Mouse (Mus musculus) telencephalon, adult 2 months (tissue): ENCODE data around the gene Rapgef2.
"Not testable (repeated sequence)": the region's sequence is repeated elsewhere in the genome, so short reads cannot be mapped to it uniquely, and the experiment has no call there.

Experiments used
- DNase-seq: peaks from one replicate; pipeline ENCODE4 v3.0.0-alpha.2; 2011; ENCODE audit warnings: low read depth, low spot score

The Rapgef2 gene

DNA sequence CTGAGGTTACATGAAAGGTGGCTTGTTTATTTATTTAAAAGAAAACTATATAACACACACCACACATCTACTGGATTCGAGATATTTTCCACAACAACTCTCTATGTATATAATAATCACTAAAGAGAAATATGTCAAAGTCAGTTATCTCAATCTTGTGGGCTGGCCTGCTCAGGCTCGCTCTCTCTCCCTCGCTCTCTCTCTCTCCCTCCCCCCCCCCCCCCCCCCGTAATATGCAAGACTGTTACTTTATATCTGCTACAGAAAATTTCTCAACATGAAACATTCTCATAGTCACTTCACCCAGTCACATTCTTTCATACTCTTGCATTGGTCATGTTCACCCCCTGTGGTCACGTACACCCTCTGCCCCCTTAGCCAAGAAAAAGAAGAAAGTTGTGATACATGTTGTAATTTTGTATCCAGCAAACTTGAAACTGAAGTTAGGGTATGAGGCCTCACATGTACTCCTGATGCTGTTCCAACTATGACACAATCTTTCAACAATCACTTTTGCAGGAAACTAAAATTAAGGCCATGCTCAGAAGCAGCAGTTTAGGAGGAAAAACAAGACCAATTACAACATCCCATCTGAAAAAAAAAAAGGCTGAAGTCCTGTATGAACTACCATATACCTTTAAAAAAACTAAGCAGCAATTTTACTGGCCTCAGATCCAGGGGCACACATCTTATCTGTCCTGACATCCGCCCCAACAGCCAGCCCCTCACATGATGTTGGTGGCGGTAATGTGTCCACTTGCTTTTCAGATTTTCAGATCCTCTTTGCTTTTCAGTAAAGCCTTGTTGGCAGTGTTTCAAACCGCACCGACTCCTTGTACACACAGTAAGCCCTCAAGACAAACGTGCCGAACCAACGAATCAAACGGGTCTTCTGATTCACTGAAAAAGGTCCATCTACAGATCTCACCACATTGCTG is 52.6 kb downstream of the Rapgef2 start:
- no peak for DNase-seq

DNA sequence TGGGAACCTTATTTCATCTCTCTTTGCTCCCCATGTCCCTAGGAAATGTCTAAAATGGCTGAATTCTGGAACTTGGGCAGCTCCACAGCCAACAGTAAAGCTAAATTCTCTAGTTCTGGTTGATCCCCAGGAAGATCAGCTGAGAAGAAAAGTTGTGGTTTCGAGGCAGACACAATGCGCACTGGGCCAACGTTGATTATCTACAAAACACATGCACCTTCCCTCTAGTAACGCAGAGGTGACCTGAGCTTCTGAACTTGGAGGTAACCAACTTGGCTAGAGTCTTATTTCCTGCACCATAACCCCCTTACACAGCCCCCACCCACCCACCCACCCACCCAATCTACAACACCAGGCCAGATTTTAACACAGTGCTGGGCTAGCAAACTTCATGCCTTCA is 55.6 kb downstream of the Rapgef2 start:
- DNase-seq, result no peak

DNA sequence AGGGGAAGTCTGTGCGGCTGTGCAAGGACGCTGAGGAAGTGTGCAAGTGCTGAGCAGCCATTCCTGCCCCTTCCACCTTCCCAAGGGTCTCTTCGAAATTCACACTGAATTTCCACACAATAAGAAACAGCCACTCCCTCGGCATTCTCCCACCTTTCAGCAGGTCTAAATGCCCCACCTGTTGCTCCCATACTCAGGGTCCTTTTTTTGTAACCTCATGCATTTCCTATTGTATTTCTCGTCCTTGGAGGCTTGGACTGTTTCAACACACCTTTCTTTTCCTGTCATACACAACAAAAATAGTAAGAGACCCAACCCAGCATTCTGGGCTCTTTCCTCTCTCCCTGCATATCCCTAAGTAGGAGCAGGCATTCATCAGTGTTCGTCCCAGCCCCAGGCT is 56.8 kb downstream of the Rapgef2 start:
- no peak for DNase-seq

DNA sequence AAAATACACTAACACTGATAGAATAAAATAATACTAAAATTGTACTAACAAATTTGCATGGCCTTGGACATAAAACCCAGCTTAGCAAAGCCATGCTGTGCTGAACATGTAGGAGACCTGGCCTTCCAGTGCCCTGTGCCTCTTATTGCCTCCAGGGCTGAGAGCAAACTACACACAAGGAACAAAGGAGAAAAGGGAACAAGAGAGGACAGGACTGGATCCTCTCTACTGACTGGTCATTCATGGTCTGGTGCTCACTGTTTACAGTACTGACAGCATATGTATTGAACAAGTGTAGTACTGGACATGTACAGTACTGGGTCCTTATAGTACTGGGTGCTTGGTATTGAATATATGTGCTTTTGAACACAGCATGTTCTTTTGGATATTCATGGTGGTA is 58.0 kb downstream of the Rapgef2 start:
- DNase-seq, result no peak

DNA sequence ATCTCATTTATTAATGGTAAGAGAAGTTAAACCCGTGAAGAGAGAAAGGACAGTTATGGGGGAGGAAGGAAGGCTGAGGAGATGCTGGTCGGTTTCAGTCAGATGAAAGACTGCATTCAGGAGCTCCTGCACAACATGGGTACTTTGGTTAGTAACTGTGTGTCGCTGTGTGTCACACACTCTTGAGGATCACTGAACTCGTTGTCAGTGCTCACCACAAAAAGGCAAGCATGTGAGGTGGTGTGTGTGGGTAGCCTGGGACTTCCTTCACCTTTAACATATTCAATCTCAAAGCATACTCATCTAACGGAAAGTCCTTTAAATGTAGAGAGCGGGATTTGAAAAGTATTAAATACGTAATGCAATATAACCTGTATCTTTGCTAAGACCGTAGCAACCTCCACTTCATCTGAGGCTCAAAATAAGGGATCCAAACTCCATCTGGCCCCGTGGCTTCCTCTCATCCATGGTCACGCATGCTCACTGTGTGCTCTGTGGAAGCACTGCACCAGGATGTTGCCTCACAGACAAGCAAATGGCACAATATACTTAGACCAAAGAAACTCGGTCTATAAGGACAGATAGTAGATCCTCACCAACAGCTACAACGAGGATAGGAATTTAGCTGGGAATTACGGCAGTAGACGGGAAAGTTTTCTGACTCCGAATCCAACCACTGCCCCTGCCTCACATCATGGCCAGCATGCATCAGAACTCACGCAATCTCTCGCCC is 58.8 kb downstream of the Rapgef2 start:
- DNase-seq, result no peak

DNA sequence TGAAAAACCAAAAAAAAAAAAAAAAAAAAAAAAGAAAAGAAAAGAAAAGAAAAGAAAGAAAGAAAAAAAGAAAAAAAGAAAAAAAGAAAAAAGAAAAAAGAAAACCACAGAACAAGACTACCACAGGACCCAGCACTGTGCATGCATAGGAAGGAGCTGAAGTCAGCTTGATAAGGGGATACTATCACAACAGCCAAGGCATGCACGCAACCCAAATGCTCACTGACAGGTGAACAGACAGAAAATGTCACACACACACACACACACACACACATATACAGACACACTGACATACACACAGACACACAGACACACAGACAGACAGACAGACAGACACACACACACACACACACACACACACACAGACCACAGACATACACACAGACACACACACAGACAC is 59.5 kb downstream of the Rapgef2 start:
- DNase-seq, result not testable (repeated sequence)

DNA sequence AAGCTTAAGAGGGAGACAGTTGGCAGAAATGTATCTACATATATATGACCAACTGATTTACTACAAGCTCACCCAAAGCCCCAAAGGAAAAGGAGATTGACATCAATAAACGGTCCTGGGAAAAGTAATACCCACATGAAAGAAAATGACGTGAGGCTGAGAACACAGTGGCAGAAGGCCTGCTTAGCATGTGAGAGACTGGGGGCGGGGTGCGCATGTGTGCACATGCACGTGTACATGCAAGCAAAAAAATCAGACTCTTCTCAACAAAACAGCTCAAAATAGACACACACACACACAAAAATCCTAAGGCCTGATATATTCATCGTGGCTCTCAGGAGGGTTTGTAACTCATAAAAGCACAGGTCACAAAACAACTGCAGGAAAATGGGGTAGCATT is 60.4 kb downstream of the Rapgef2 start:
- no peak for DNase-seq

DNA sequence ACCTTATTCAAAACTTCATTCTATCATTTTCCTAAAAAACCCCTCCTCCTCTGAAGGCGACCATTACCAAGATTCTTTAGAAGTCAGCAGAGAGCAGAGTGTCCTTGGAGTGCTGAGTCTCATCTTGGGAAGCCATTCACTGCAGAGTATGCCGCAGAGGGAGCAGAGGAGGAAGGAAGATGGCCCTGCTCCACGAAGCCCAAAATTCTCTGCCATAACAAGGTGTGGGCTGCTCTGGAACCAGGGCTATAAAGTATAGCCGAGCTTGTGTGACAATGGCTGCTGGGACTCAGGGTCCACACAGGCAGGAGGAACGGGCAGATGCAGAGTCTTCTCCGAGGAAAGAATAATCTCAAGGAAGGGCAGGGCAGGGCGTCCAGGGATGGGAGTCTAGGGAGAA is 62.0 kb downstream of the Rapgef2 start:
- no peak for DNase-seq

DNA sequence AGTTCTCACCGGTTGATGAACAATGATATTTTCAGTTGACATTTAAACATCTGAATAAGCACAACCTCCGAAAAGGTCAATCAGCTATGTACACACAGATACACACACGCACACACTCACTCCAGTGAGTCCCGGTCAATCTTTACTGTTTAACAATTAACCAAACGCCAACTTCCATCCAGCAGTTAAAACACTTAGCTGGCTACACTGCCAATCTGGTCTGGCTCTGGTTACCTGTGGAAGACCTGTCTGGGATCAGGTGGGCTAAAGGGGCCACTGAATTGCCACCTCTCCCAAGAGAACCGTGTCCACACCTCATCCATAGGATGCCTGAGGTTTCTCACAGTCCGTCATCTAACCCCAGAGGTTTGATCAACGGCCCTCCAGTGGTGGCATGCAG is 63.0 kb downstream of the Rapgef2 start:
- no peak for DNase-seq

DNA sequence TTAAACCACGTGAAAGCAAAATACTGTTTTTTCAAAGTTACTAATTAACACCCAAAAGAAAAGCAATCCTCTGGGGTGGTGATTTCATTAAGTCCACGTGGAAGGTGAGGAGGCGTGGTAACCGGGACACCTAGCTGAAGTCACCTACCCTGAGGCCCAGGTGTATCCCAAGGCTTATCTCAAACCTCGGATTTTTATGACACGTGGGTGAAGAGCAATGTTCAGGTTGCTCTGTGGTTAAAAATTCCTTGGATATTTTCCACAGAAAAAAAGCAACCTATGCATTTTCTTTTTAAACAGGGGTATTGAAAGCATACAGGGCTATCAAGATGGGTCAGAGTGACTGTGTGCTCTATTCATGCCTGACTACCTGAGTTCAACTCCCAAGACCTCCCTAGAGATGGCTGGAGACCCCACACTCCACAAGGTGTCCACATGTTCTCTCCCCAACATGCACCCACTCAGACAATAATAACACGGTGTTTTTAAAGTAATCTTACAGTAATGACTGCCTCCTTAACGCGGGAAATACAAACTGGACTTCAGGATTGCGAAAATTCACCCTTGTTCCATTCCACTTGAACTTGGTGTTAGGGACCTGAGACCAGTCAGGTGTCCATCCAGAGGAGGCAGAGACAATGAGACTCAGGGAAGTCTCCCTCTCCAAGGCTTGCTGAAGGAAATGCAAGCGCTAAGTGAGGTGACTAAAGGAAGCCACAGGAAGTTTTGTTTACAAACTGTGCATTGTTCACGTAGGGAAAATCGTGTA is 63.9 kb downstream of the Rapgef2 start:
- DNase-seq, result no peak

DNA sequence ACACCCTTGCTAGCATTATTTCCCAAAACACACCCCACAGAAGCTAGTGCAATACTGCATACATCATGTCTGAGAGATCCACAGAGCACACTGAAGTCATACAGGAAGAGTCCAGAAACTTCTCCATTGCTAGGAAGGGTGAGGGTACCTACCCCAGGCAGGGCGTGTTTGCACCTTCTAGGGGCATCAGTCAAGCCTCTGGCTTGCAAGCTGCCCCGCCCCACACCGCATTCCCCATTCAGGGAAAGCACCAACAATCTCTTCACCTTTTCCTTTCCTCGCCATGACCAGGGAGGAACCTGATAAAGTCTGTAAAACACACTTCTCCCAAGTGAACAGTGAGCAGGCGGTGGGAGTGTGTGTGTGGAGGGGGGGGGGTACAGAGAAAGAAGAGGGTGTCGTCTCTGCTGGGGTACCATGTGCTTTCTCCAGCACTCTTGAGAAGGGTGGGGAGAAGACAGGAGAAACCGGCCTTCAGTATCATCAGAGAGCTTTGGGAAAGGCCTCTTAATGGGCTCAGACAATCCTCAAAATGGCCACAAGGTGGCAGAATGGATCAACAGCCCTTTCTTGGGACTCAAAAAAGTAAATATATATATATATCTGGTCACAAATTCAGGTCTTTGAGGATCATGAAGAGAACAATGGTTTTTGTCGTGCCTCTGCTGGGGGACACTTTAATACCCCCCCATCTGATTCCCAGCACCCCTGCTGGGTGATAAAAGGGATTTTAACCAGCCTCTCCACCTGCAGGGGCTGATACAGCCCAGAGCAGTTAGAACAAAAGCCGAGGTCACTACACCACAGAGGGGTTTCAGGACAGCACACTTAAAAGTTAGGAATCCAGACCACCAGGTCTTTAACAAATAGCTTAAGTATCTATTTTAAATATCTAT is 64.8 kb downstream of the Rapgef2 start:
- DNase-seq, result no peak

DNA sequence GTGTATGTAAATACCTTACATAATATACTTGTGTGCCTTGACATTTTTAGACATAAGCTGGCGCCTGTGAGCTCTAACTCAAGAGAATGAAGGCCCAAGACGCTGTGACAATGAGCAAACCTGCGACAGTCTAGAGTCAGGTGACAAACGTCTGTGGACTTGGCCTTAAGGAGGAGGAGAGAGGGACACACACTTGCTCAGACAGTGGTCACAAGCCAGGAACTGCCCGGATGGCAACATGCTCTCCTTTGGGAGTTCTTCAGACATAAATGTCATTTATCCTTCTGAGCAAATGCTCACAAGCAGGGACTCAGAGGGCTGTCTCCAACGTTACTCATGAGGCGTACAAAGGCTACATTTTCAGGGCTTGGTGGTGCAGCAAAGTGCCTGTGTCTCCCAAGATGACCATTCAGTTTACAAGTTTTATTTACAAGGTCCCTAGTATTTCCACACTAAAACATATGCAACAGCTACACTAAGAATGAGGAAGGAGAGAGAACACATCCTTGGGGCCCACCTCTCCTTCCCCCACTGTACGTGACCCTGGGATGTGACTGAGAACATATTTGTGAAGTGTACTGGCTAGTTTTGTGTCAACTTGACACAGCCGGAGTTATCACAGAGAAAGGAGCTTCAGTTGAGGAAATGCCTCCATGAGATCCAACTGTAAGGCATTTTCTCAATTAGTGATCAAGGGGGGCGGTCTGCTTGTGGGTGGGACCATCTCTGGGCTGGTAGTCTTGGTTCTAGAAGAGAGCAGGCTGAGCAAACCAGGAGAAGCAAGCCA is 67.0 kb downstream of the Rapgef2 start:
- DNase-seq, result no peak

DNA sequence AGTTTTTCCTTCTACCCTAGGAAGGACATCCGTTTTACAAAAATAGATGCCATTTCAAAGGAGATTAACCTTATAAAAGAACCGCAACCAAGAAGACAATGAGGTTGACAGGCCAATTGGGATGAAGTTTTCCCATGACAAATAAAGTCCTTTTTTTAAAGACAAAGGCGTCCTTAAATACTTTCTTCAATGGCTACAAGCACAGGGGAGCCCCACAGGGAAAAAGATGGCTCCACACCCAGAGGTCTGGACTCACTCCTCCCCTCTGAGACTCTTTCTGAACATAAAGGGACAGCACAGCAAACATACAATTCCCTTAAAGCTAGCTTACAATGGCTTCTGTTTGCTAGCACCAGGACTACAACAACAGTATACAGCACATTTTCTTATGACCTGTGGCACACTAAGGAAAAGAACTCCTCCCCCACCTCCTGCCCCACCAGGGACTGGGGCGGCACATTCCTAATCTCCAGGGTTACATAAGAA is 67.7 kb downstream of the Rapgef2 start:
- DNase-seq, result no peak

DNA sequence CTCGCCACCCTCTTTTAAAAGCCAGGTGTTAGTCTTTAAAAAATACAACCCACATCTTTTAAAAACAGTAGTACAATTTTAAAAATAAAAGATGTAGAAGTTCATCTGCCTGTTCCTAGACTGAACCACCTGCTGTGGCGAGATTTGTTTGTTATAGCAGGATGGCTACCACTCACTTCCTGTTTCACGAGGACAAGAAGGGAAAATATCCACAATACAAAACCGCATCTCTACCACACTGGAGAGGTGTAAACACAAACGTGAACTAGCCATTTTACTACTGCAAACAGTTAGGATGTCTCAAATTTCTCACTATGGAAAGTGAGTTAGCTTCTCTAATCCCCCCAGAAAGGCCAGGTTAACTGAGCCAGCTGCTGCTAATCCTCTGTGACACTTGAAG is 76.1 kb downstream of the Rapgef2 start:
- DNase-seq, result no peak

DNA sequence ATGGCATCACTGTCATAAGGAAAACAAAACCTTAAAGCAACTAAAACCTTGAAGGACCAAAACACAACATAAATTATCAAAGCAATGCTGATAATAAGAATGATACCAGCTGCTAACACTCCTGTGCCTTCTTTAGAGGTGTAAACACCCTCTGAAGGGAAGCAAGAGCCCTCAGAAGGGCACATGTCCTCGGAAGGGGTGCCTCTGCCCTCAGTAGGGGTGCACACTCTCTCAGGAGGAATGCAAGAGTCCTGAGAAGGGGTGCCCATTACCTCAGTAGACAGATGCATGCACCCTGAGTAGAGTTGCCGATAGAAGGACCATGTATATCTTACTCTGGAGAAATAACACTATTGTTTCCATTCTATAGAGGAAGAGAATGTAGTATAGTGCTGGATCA is 79.1 kb downstream of the Rapgef2 start:
- DNase-seq, result no peak

DNA sequence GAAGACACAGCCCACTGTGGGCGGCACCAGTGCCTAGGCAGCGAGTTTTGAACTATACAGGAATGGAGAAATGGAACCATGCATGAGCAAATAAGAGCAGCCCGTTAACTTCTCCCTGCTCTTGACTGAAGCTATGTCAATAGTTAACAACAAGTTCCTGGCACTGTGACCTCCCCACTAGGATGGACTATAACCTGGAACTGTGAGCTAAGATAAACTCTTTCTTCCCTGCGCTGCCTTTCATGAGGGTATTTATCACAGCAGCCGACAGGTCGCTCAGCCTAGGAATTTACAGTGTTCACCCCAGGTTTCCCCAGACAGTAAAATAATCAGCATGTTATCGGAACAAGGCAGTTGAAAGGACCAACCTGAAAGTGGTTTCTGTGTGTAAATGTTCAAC is 79.8 kb downstream of the Rapgef2 start:
- no peak for DNase-seq

DNA sequence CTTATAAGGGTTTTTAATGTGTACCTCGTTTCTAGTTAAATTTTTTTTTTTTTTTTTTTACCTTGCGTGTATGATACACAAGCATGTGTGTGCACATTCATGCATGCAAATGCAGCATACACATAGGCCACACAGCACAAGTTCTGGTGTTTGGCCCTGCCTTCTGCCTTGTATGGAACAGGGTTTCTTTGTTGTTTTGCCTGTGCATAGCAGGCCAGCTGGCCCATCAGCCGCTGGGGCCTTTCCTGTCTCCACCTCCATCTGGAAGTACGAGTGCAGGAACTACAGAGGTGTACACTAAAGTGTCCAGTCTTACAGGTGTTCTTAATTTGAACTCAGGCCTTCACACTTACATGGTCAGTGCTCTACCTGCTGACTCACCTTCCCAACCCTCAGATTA is 80.3 kb downstream of the Rapgef2 start:
- DNase-seq, result no peak

DNA sequence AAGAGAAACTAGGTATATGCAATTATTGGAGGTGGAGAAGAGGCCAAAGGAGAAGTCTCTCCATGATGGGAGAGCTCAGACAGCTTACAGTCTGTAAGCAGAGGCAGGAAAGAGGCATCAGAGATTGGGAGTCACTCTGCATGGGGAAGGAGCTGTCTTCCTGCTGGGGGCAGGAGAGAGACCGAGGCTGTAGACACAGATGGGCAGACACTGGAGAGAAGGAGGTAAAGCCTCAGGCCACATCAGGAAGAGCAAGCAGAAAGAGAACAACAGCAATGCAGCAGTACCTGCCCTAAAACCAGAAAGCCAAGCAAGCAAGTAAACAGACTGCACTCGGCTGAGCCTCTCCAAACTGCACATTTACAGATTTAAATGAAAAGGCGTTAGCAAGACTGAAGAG is 81.2 kb downstream of the Rapgef2 start:
- DNase-seq, result no peak

DNA sequence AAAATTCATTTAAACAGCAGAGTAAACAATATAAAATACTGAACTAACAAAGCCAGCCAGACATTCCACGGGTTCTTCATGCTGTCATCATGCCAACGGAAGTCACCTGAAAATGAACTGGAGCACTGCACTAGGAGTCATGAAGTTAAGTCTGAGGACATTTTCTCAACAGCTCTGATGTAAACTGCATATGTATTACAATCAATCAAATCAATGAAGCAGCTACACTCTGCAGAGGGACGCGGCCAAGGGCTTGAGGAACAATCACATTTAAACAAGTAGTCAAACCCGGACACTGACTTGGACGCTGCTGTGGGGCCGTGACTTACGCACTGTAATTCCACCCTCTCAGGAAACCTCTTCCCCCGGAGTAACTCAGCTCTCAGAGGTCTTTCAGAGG is 82.1 kb downstream of the Rapgef2 start:
- DNase-seq, result no peak

DNA sequence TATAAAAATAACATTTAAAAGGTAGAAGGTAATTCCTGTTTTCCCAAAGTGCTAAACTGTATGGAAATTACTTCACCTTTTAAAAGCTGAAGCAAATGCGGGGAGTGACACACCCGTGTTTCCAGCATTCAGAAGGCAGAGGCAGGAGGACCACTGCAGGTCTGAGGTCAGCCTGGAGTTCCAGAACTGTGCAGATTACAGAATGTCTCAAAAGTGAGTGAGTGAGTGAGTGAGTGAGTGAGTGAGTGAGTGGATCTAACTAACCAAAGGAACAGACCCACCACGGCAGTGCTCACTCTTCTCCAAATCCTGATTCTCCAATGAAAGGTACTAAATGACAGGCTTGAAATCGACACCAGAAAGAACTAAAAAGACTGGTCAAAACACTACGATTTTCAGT is 82.5 kb downstream of the Rapgef2 start:
- DNase-seq, result no peak
